ENCODE assay signal across 19 mouse cellular contexts in genomic region chr15:25225431-25225830, GRCm38 (mm10).
"Had no signal": no experiment of that assay in that cellular context is flagged by ENCODE, and none has a peak within 500 bp of the region (broad histone marks: within the 10 kb centered on the region; RNA-seq: fewer than 3 reads in every experiment).

No protein-coding gene starts in this region.

- H3K36me3 ChIP-seq: liver, embryonic 13.5 days; liver, embryonic 15.5 days; lung, embryonic 15.5 days; midbrain, embryonic 13.5 days; midbrain, embryonic 15.5 days; neural tube, embryonic 12.5 days; stomach, embryonic 15.5 days had no signal

- H3K4me2 ChIP-seq: liver, embryonic 13.5 days; liver, embryonic 15.5 days; lung, embryonic 15.5 days; midbrain, embryonic 13.5 days; midbrain, embryonic 15.5 days; neural tube, embryonic 12.5 days; stomach, embryonic 15.5 days had no signal

- H3K4me3 ChIP-seq: liver, embryonic 13.5 days; liver, embryonic 15.5 days; lung, embryonic 15.5 days; megakaryocyte, embryonic 14.5 days; midbrain, embryonic 13.5 days; midbrain, embryonic 15.5 days; neural tube, embryonic 12.5 days; stomach, embryonic 15.5 days had no signal

- H3K27me3 ChIP-seq: liver, embryonic 13.5 days; liver, embryonic 15.5 days; lung, embryonic 15.5 days; megakaryocyte, embryonic 14.5 days; midbrain, embryonic 13.5 days; midbrain, embryonic 15.5 days; neural tube, embryonic 12.5 days; stomach, embryonic 15.5 days had no signal

- H3K9me3 ChIP-seq: liver, embryonic 13.5 days; liver, embryonic 15.5 days; lung, embryonic 15.5 days; megakaryocyte, embryonic 14.5 days; midbrain, embryonic 13.5 days; midbrain, embryonic 15.5 days; neural tube, embryonic 12.5 days; stomach, embryonic 15.5 days had no signal

- DNase-seq: liver, embryonic 13.5 days; liver, postnatal 0 days; lung, adult 2 months; lung, postnatal 14 days; lung, postnatal 36 days; right cerebral cortex, postnatal 14 days; thymus, adult 2 months; thymus, postnatal 25 days; thymus, postnatal 4 days had no signal

- ATAC-seq: liver, postnatal 0 days; lung, postnatal 0 days; midbrain, embryonic 13.5 days; midbrain, embryonic 15.5 days had no signal

- H3K27ac ChIP-seq: liver, embryonic 13.5 days; liver, embryonic 15.5 days; lung, embryonic 15.5 days; macrophage; midbrain, embryonic 13.5 days; midbrain, embryonic 15.5 days; neural tube, embryonic 12.5 days; stomach, embryonic 15.5 days; stomach, postnatal 0 days had no signal

- H3K4me1 ChIP-seq: liver, embryonic 13.5 days; liver, embryonic 15.5 days; midbrain, embryonic 13.5 days; midbrain, embryonic 15.5 days; neural tube, embryonic 12.5 days; stomach, embryonic 15.5 days had no signal

- H3K9ac ChIP-seq: liver, embryonic 13.5 days; liver, embryonic 15.5 days; liver, postnatal 0 days; lung, embryonic 15.5 days; midbrain, embryonic 13.5 days; midbrain, embryonic 15.5 days; neural tube, embryonic 12.5 days; stomach, embryonic 15.5 days had no signal
